Mouse (Mus musculus): ENCODE results near the gene Cypt3.

The Cypt3 gene

DNA sequence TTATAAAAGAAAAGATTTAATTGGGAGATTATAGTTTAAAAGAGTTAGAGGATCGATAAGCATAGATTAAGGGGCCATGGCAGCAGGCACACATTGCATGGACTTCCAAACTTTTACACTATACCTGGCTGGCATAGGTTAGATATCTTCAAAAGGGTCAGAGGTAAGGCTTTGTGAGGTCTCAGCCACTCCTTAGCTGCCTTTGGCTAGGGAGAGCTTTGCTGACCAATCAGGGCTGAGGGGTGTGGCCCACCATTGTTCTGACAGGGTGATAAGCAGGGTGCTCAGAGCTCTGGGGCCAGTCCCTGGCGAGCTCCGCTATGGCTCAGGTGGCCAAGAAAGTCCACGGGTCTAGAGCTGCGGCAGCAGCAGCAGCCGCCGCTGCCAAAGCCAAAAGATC lies at the start of gene Cypt3:
Cypt3 (plus strand) TSS at position 301 of the 400 bp plus-strand sequence.
- no peak for DNase-seq (ENCODE audit: extremely low spot score, low spot score)

GRCm38 (mm10) chrX:153515491-153515890 lies 42.9 kb upstream of the Cypt3 start:
- no peak for DNase-seq (ENCODE audit: extremely low spot score, low spot score)

GRCm38 (mm10) chrX:153528399-153528798 lies 30.0 kb upstream of the Cypt3 start:
- no peak for DNase-seq (ENCODE audit: extremely low spot score, low spot score)

DNA sequence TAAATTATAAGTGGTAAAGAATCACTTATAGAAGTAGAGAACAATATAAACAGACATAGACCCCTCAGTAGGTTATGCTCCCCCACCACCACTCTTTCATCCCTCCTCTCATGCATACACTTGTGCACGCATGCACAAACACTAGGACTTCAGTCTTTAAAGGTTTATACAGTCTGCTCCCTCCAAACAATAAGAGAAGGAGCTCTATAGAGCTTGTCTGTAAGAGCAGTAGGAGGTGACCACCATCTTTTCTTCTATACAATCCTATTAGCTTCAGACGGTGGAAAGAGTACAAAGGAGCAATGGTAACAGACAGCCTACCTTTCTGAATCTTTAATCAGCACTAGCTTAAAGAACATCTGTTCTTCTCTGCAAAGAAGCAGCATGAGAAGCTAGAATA lies 1.8 kb upstream of the Cypt3 start:
- DNase-seq (ENCODE audit: extremely low spot score, low spot score) = no peak

DNA sequence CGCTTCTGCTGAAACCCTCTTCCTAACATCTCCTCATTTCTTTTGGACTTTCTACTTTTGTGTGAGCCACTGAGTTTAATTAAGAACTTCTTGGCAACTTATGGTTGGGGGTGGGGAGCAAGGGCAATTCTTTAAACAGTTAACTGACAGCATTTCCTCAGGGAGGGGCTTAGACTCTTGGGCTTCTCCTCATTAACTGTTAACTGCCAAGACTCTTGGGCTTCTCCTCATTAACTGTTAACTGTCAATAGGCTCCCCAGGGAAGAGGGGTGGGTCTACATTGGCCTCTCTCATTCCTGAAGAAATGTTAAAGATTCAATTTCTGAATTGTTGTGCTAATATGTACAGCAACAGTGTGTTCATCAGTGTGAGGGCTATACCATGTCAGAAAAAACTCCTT lies 6.3 kb downstream of the Cypt3 start:
- no peak for DNase-seq (ENCODE audit: extremely low spot score, low spot score)

- DNase-seq (ENCODE audit: extremely low spot score, low spot score) = no peak
Measured at GRCm38 (mm10) chrX:153599583-153599982, 41.2 kb downstream of the Cypt3 start.

All from neural tube, embryonic 10.5 days (tissue).